Mouse (Mus musculus): ENCODE measurements at regions not wholly inside any gene's neighbourhood (a gene's known extent, or its start where the extent isn't known, plus 50 kb on each side); places are given as distances from the start of the nearest gene placed in this dataset.

- intact Hi-C loops (cut with DNase I; ENCODE audit: low total_unique reads): no loop called here
- DNase-seq: no peak
Observed at GRCm38 (mm10) chr8:9152313-9152925, 462.1 kb upstream of the Arglu1 start.

- intact Hi-C loops (cut with DNase I; ENCODE audit: low total_unique reads): no loop called here
- no peak for DNase-seq
Observed at GRCm38 (mm10) chr8:9144362-9144761, 454.0 kb upstream of the Arglu1 start.

DNA sequence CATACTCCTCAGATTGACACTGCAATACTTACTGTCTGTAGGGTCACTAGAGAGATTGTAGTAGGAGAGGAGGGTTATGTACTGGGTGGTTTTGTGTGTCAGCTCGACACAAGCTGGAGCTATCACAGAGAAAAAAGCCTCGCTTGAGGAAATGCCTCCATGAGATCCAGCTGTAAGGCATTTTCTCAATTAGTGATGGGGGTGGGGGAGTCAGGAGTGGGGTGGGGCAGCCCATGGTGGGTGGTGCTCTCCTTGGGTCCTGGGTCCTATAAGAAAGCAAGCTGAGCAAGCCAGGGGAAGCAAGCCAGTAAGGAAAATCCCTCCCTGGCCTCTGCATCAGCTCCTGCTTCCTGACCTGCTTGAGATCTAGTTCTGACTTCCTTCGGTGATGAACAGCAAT lies 449.5 kb upstream of the Arglu1 start:
- no peak for DNase-seq
- intact Hi-C loops (cut with DNase I; ENCODE audit: low total_unique reads): no loop called here

GRCm38 (mm10) chr8:9139059-9139620 lies 448.8 kb upstream of the Arglu1 start:
- intact Hi-C loops (cut with DNase I; ENCODE audit: low total_unique reads): no loop called here
- peak; percentile 67 for DNase-seq

GRCm38 (mm10) chr8:9133758-9134157 lies 443.4 kb upstream of the Arglu1 start:
- no peak for DNase-seq

DNA sequence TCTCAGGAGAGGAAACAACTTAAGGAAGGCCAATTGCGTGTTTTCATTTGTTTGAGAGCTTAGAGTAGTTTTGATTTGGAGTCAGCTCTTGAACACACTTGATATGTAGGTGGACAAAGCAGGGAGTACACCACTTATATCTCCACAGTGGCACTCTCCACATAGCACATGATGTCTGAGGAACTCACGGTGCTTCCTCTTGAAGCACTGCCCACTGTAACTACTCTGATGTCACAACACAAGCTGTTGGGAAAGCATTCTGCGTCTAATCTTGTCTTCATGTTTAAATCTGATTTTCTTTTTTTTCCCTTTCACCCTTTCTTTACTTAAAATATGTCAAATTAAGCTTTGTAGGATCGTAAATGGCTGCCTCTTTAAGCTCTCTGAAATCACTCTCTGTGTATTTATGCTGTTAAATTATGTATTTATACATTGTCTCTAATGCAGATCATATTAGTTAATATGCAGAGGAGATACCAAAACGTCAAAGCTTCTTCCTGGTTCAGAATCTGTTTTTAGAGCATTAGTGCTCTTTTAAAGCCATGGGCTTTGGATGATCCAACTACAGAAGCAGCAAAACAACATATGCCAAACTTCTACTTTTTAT lies 442.4 kb upstream of the Arglu1 start:
- DNase-seq: no peak
- intact Hi-C loops (cut with DNase I; ENCODE audit: low total_unique reads): no loop called here

More at GRCm38 (mm10) chr8:9133758-9134157, 443.4 kb upstream of the Arglu1 start:
- intact Hi-C loops (cut with DNase I; ENCODE audit: low total_unique reads): no loop called here

GRCm38 (mm10) chr8:9131249-9131648 lies 440.9 kb upstream of the Arglu1 start:
- intact Hi-C loops (cut with DNase I; ENCODE audit: low total_unique reads): no loop called here
- no peak for DNase-seq

- DNase-seq: no peak
- intact Hi-C loops (cut with DNase I; ENCODE audit: low total_unique reads): no loop called here
Observed at GRCm38 (mm10) chr8:9124503-9124902, 434.2 kb upstream of the Arglu1 start.

DNA sequence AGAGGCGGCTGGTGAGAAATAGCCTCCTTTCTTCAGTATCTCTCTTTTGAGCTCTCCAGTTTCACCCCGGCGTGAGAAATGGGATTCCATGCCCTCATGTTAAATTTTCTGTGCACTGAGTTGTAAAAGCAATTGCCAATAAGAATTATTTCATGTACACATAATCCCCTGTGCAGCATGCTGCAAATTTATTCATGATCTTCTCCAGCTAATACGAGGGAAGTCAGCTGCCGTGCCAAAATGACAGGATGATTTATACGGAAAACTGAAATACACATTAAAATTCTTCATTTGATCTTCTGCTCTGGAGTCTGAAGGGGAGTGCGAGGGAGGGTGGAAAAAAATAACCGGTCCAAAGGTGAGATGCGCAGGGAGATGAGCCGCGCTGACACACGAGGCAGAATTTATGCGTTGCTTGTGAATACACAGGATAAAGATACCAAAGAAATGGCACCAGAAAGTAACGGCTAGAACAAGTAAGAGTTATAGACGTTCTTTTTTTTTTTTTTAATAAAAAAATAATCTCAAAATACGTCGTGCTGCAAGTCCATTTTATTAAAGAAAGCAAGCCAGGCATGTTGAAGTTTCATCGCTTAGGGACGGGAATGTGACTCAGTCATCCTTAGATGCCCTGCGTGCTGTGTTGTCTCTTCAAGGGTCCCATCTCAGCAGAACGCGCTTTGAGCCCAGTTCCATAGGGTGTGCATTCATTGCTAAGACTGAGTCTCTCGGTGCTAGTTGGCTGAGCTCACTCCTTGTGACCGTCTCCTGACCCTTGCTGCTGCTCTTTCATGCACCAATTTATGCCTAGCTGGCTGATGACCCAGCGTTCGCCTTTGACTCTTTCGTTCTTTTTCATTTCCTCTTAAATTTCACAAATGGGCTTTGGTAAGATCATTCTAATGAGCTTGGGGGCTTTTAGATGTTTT lies 427.8 kb upstream of the Arglu1 start:
- DNase-seq: no peak
- intact Hi-C loops (cut with DNase I; ENCODE audit: low total_unique reads): no loop called here

DNA sequence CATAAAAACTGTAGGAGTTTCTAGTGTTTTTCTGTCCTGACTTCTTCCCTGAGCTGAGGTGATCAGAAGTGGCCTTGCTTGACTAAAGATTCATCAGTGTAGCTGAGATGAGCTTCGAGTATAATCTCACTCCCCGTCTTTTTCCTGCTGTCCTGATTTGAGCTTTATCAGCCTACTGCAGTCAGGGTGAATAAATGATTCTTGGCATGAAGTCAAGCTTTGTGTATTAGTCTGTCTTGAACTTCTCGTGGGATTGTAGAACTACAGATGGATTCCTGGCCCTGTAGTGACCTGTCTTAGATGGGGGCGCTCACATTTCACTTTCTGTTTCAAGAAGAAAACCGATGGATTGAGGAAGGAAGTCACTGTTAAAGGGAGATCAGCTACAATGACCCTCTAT lies 405.7 kb upstream of the Arglu1 start:
- intact Hi-C loops (cut with DNase I; ENCODE audit: low total_unique reads): no loop called here
- no peak for DNase-seq

- intact Hi-C loops (cut with DNase I; ENCODE audit: low total_unique reads): no loop called here
- no peak for DNase-seq
Observed at GRCm38 (mm10) chr8:9094002-9094401, 403.7 kb upstream of the Arglu1 start.

- intact Hi-C loops (cut with DNase I; ENCODE audit: low total_unique reads): no loop called here
- DNase-seq: no peak
Observed at GRCm38 (mm10) chr8:9093356-9093755, 403.0 kb upstream of the Arglu1 start.

DNA sequence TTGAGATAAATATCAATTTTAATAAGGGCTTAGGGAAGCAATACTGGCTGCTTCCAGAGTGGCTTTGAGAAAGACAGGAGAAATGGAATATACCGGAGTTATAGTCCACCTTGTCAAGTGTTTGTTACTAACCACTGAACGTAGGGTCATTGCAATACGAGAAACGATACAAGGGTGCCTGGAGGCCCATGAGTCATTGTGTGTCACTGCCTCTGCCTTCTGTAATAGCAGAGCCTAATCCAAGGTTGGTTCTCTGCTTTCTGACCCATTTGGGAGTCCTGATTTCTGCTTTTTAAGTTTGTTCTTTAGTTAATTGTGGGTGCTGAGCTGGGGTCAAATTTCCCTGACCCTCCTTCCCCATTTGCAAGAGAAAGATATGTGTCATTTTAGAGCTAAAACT lies 382.4 kb upstream of the Arglu1 start:
- no peak for DNase-seq
- intact Hi-C loops (cut with DNase I; ENCODE audit: low total_unique reads): no loop called here

- intact Hi-C loops (cut with DNase I; ENCODE audit: low total_unique reads): no loop called here
- DNase-seq: no peak
Observed at GRCm38 (mm10) chr8:9072286-9072685, 382.0 kb upstream of the Arglu1 start.

GRCm38 (mm10) chr8:9070953-9071352 lies 380.6 kb upstream of the Arglu1 start:
- intact Hi-C loops (cut with DNase I; ENCODE audit: low total_unique reads): no loop called here
- DNase-seq: no peak

- no peak for DNase-seq
- intact Hi-C loops (cut with DNase I; ENCODE audit: low total_unique reads): no loop called here
Observed at GRCm38 (mm10) chr8:9069845-9070244, 379.5 kb upstream of the Arglu1 start.

DNA sequence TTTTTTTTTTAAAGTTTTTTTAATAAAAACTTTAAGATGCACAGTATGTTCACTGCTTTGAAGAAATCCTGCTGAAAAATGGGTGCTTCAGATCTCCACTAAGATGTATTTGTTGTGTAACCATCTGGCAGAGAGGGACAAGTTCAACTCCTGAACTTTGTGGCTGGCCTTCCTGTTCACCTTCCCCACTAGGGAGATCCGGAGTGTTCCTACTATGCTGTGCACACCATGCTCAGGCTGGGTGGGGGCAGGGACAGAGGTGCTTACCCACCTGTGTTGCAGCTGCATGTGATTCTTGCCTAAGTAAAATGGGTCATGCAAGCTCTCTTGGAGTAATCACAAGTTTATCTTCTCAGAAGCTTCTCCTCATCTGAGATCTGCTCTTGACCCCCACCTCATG lies 377.4 kb upstream of the Arglu1 start:
- intact Hi-C loops (cut with DNase I; ENCODE audit: low total_unique reads): no loop called here
- DNase-seq: no peak

GRCm38 (mm10) chr8:9060166-9060565 lies 369.8 kb upstream of the Arglu1 start:
- no peak for DNase-seq
- intact Hi-C loops (cut with DNase I; ENCODE audit: low total_unique reads): no loop called here

DNA sequence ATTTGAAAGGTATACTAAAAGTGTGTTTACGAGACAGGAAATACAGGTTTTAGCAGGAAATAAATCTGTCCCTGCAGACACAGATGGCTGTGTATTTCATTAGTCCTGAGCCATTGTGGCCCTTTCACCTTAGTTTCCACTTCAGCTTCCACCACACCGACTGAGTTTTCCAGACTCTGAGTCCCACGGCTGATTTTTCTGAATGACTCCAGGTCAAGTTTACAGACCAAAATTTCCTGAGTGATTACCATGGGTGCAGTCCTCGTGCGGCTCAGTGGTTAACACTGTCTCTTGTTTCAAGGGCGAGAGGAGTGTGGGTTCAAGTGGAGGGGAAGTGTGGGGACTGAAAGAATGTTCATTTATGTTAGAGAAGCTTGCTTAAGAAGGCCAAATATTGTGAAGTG lies 365.1 kb upstream of the Arglu1 start:
- no peak for DNase-seq
- intact Hi-C loops (cut with DNase I; ENCODE audit: low total_unique reads): no loop called here

DNA sequence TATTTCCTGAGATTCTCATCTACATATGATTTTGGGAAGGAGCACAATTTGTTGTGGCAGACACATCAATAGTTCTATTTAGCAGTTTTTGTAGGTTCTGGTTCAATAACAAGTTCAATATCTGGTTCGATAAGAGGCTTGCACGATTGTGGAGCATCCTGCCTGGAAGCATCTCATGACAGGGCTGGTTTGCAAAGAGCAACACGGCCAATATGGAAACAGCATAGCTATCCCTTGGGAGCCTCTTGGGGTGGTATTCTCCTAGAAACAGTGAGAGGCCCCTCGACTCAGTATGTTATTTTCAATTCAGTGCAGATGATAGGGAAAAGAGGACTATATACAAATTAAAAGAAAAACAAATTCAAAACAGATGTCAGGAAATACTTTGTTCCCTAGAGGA lies 364.5 kb upstream of the Arglu1 start:
- intact Hi-C loops (cut with DNase I; ENCODE audit: low total_unique reads): no loop called here
- DNase-seq: no peak
